Mouse (Mus musculus): ENCODE results near the gene Baiap2l1. TPM values are rescaled to one million over a fixed set of nuclear protein-coding genes. Genes with fewer than 3 reads are reported as not detected.

Gene Baiap2l1
- polyA plus RNA-seq, 1 experiment from 2014 or later: 2.3 TPM

DNA sequence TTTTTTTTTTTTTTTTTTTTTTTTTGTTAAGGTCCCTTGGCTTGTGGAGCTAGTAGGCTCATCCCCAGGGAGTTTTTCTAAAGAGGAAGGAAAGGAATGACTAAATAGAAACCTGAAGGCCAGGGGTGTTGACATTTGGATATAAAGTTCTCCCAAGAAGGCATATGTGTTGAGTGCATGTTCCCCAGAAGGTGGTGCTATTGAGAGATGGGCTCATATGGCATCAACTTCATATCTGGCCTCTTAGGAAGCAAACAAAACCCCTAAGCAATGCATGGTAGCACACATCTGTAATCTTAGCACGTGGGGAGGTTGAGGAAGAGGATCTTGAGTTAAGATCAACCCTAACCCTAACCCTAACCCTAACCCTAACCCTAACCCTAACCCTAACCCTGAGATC is 126.5 kb downstream of the Baiap2l1 start:
- Histone ChIP-seq H3K27me3 (no peaks in the 10 kb centered on the region), H3K9me3 (no peaks in the 10 kb centered on the region), H3K4me1 (replicated peaks) (no peaks in the 10 kb centered on the region), H3K9ac (no peak overlapping the region), H3K4me2 (no peak overlapping the region), H3K27ac (replicated peaks) (no peak overlapping the region), H3K4me3 (no peak overlapping the region), H3K36me3 (no peaks in the 10 kb centered on the region)
- WGBS: 72% methylated on average over 1 of the region's 1 CpGs
- no peak for ATAC-seq (ENCODE audit: low FRiP score, low read depth)

DNA sequence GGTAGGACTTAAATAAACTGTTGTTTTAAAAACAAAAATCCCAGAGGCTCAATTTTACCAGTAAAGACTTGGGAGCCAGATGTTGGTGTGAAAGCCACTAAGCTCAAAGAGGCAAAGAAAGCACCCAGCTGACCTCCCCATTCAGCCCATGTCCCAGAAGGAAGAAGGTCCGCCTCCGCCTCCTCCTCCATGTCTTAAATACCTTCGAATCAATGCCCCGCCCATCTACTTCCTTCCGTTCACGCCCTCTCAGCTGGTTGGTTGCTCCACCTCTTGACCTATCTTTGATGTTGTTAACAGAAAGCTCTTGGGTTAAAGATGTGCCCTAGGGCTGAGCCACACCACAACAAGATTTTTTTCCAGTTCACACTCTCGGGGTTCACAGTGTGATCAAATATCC is 127.7 kb downstream of the Baiap2l1 start:
- Histone ChIP-seq H3K27me3 (no peaks in the 10 kb centered on the region), H3K27ac (replicated peaks) (no peak overlapping the region), H3K9ac (no peak overlapping the region), H3K36me3 (no peaks in the 10 kb centered on the region), H3K4me3 (no peak overlapping the region), H3K9me3 (no peaks in the 10 kb centered on the region), H3K4me1 (replicated peaks) (no peaks in the 10 kb centered on the region), H3K4me2 (no peak overlapping the region)
- WGBS: 92% methylated on average over 7 of the region's 7 CpGs
- no peak for ATAC-seq (ENCODE audit: low FRiP score, low read depth)

GRCm38 (mm10) chr5:144226220-144226619 is 131.7 kb downstream of the Baiap2l1 start:
- no peak overlapping the region for H3K9ac ChIP-seq
- no peaks in the 10 kb centered on the region for H3K27me3 ChIP-seq
- H3K4me3 ChIP-seq: no peak overlapping the region
- no peaks in the 10 kb centered on the region for H3K9me3 ChIP-seq
- no peaks in the 10 kb centered on the region for H3K36me3 ChIP-seq
- H3K27ac ChIP-seq (replicated peaks): no peak overlapping the region
- 28% methylated on average over 11 of the region's 11 CpGs for WGBS
- no peak overlapping the region for H3K4me2 ChIP-seq
- no peak for ATAC-seq (ENCODE audit: low FRiP score, low read depth)
- H3K4me1 ChIP-seq (replicated peaks): peaks cover 27% of the 10 kb centered on the region

- no peaks in the 10 kb centered on the region for H3K9me3 ChIP-seq
- WGBS: 25% methylated on average over 18 of the region's 18 CpGs
- peak overlapping the region; percentile 89 for H3K9ac ChIP-seq
- H3K27ac ChIP-seq (replicated peaks): peak overlapping the region; percentile 85
- H3K4me1 ChIP-seq (replicated peaks): peaks cover 36% of the 10 kb centered on the region
- peak overlapping the region; percentile 74 for H3K4me2 ChIP-seq
- ATAC-seq (ENCODE audit: low FRiP score, low read depth): 0 out of 2 replicates have a peak, but pooled peaks have one; percentile 10
- 0 out of 2 replicates have a peak, but pooled peaks cover 1% of the 10 kb centered on the region for H3K36me3 ChIP-seq
- H3K27me3 ChIP-seq: no peaks in the 10 kb centered on the region
- H3K4me3 ChIP-seq: peak overlapping the region; percentile 84
These were observed 133.8 kb downstream of the Baiap2l1 start for GRCm38 (mm10) chr5:144223899-144224816.

DNA sequence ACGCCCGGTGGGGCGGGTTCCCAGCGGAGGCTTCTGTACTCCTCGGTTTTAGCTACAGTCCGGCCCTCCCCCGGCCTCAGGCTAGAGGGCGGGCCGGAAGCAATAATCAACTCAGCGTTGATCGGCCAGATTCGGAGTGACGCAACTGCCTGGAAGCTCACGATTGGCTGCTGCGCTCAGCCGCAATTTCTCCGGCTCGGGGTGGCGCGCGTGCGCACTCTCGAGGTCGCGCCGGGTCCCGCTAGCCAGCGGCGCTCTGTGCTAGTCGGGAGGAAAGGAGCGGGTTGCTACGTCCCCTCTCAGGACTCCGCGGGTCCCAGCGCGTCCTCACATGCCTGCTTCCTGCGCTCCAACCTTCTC is 134.4 kb downstream of the Baiap2l1 start, which contains the start of gene Tecpr1:
Gene Tecpr1, minus strand, starts transcription at position 113 of the 360 bp plus-strand sequence.
- under 1% methylated on average over 37 of the region's 37 CpGs for WGBS
- H3K4me2 ChIP-seq: peak within 1 kb of the TSS; percentile 74
- no peaks in the 10 kb centered on the region for H3K27me3 ChIP-seq
- 0 out of 2 replicates have a peak, but pooled peaks cover 4% of the 10 kb centered on the region for H3K36me3 ChIP-seq
- no peaks in the 10 kb centered on the region for H3K9me3 ChIP-seq
- H3K9ac ChIP-seq: peak within 1 kb of the TSS; percentile 89
- peak within 1 kb of the TSS; percentile 84 for H3K4me3 ChIP-seq
- H3K4me1 ChIP-seq (replicated peaks): peaks cover 39% of the 10 kb centered on the region
- H3K27ac ChIP-seq (replicated peaks): peak within 1 kb of the TSS; percentile 85
- ATAC-seq (ENCODE audit: low FRiP score, low read depth): peak; percentile 98

- WGBS: 4% methylated on average over 25 of the region's 25 CpGs
- Histone ChIP-seq H3K4me2 (peak overlapping the region; percentile 74), H3K9me3 (no peaks in the 10 kb centered on the region), H3K27me3 (no peaks in the 10 kb centered on the region), H3K9ac (peak overlapping the region; percentile 89), H3K4me1 (replicated peaks) (peaks cover 39% of the 10 kb centered on the region), H3K36me3 (0 out of 2 replicates have a peak, but pooled peaks cover 6% of the 10 kb centered on the region), H3K4me3 (peak overlapping the region; percentile 84), H3K27ac (replicated peaks) (peak overlapping the region; percentile 76)
- ATAC-seq (ENCODE audit: low FRiP score, low read depth): peak; percentile 24; the same call in 1 of the 2 replicates
These were observed 135.0 kb downstream of the Baiap2l1 start for GRCm38 (mm10) chr5:144222811-144223502.

DNA sequence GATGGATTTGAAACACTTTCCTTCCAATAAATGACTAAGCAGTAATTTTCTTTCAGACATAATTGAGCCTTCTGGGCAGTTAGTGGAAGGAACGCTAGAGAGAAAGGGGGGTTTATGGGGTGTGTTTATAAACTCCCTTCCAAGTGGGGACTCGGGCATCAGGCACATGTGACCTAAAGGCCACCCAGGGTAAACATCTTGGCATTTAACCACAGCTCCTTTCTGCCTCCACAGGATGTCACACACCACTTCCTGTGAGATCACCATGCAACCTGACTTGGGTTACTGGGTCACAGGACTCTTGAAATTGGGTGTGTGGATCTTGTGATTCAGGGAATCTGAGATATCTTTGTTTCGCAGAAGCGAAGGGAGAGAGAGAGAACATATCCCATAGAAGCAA is 136.6 kb downstream of the Baiap2l1 start:
- Histone ChIP-seq H3K27me3 (no peaks in the 10 kb centered on the region), H3K27ac (replicated peaks) (no peak overlapping the region), H3K36me3 (peaks cover 8% of the 10 kb centered on the region; the same call in 1 of the 2 replicates), H3K4me2 (no peak overlapping the region), H3K4me1 (replicated peaks) (peaks cover 39% of the 10 kb centered on the region), H3K4me3 (no peak overlapping the region), H3K9me3 (no peaks in the 10 kb centered on the region), H3K9ac (no peak overlapping the region)
- 75% methylated on average over 4 of the region's 4 CpGs for WGBS
- no peak for ATAC-seq (ENCODE audit: low FRiP score, low read depth)

DNA sequence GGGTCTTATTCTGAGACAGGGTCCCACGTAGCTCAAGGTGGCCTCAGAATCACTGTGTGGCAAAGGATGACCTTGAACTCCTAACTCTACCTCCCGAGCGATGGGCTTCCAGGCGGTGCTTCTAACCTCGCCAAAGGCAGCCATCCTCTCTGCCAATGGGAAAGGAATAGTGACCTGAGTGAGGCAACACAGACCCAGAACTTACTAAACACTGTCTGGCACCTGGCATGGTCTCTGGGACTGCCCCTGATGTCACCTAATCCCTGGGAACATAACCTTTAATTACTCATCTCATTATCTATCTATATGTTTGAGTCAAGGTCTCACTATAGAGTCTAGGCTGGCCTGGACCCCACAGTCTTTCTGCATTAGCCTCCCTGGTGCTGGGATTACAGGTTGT is 138.0 kb downstream of the Baiap2l1 start:
- ATAC-seq (ENCODE audit: low FRiP score, low read depth): no peak
- no peak overlapping the region for H3K9ac ChIP-seq
- 95% methylated on average over 5 of the region's 5 CpGs for WGBS

GRCm38 (mm10) chr5:144219306-144219705 is 138.6 kb downstream of the Baiap2l1 start:
- H3K27me3 ChIP-seq: no peaks in the 10 kb centered on the region
- H3K4me1 ChIP-seq (replicated peaks): peaks cover 34% of the 10 kb centered on the region
- 77% methylated on average over 12 of the region's 12 CpGs for WGBS
- no peak overlapping the region for H3K27ac ChIP-seq (replicated peaks)
- no peak for ATAC-seq (ENCODE audit: low FRiP score, low read depth)
- peaks cover 12% of the 10 kb centered on the region for H3K36me3 ChIP-seq
- no peak overlapping the region for H3K4me3 ChIP-seq
- H3K9ac ChIP-seq: no peak overlapping the region
- no peaks in the 10 kb centered on the region for H3K9me3 ChIP-seq
- no peak overlapping the region for H3K4me2 ChIP-seq

More for the DNA sequence above, 138.0 kb downstream of the Baiap2l1 start:
- Histone ChIP-seq H3K36me3 (peaks cover 10% of the 10 kb centered on the region), H3K27me3 (no peaks in the 10 kb centered on the region), H3K4me3 (no peak overlapping the region), H3K27ac (replicated peaks) (no peak overlapping the region), H3K4me2 (no peak overlapping the region), H3K4me1 (replicated peaks) (peaks cover 39% of the 10 kb centered on the region), H3K9me3 (no peaks in the 10 kb centered on the region)

DNA sequence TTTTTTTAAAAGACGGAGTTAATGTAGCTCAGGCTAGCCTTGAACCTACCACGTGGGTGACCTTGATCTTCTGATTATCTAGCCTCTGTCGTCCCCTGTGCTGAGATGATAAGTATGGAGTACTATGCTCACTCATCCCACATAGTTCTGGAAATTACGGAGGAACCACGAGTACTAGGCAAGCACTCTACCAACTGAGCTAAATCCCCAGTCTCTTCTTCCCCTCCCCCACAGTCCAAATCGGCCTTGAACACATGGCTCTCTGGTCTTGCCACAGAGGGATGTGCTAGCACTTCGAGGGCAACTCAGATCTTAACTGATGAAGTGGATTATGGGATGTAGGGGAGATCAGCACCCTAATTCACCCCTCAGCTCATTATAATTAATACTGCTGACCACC is 139.9 kb downstream of the Baiap2l1 start:
- H3K4me3 ChIP-seq: no peak overlapping the region
- 90% methylated on average over 7 of the region's 7 CpGs for WGBS

GRCm38 (mm10) chr5:144215992-144216391 is 141.9 kb downstream of the Baiap2l1 start:
- Histone ChIP-seq H3K4me1 (replicated peaks) (peaks cover 10% of the 10 kb centered on the region), H3K36me3 (peaks cover 40% of the 10 kb centered on the region), H3K27me3 (no peaks in the 10 kb centered on the region), H3K9me3 (no peaks in the 10 kb centered on the region), H3K9ac (no peak overlapping the region), H3K27ac (replicated peaks) (no peak overlapping the region), H3K4me2 (no peak overlapping the region), H3K4me3 (no peak overlapping the region)
- no peak for ATAC-seq (ENCODE audit: low FRiP score, low read depth)
- 90% methylated on average over 2 of the region's 2 CpGs for WGBS

More for the DNA sequence above, 139.9 kb downstream of the Baiap2l1 start:
- no peaks in the 10 kb centered on the region for H3K27me3 ChIP-seq
- peaks cover 29% of the 10 kb centered on the region for H3K4me1 ChIP-seq (replicated peaks)
- H3K9ac ChIP-seq: no peak overlapping the region
- no peaks in the 10 kb centered on the region for H3K9me3 ChIP-seq
- no peak for ATAC-seq (ENCODE audit: low FRiP score, low read depth)
- peaks cover 24% of the 10 kb centered on the region for H3K36me3 ChIP-seq
- no peak overlapping the region for H3K4me2 ChIP-seq
- H3K27ac ChIP-seq (replicated peaks): no peak overlapping the region
